Mouse (Mus musculus): ENCODE data around the gene Iscu. TPM values are rescaled to one million over a fixed set of nuclear protein-coding genes. Genes with fewer than 3 reads are reported as not detected.
"Not testable (repeated sequence)": the region's sequence is repeated elsewhere in the genome, so short reads cannot be mapped to it uniquely, and the experiment has no call there.

The Iscu gene
- polyA plus RNA-seq, 1 experiment: 56.2 TPM

DNA sequence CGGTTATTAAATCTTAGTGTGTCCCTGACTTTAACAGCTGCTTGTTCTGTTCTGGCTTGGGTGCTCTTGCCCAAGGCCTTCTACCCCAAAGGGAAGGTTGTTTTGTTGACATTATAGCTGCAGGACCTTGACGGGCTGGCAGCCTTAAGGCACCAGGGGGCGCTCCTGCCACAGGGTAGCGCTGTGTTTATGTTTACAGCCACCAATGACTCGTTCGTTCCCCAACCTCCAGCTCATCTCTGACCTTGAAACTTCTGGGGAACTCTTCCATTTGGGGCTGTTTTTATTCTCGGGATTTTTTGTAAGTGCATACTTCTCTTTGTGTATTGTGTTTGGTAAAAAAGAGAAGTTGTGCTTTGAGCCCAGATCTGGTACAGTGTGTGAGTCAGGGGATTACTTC lies 1.1 kb downstream of the Iscu start:
- peak overlapping the region; percentile 99 for H3K4me3 ChIP-seq (replicated peaks)
- no peaks in the 10 kb centered on the region for H3K27me3 ChIP-seq (replicated peaks)
- H3K9me3 ChIP-seq: no peaks in the 10 kb centered on the region
- H3K36me3 ChIP-seq (replicated peaks; ENCODE audit: low read length): peaks cover 49% of the 10 kb centered on the region
- TF ChIP-seq FLI1 (IDR thresholded peaks at IDR 0.05; ENCODE audit: low read length) (no peak), GATA1 (IDR thresholded peaks at IDR 0.05; ENCODE audit: borderline replicate concordance, low read length) (no peak)
- peaks cover 48% of the 10 kb centered on the region for H3K4me1 ChIP-seq

DNA sequence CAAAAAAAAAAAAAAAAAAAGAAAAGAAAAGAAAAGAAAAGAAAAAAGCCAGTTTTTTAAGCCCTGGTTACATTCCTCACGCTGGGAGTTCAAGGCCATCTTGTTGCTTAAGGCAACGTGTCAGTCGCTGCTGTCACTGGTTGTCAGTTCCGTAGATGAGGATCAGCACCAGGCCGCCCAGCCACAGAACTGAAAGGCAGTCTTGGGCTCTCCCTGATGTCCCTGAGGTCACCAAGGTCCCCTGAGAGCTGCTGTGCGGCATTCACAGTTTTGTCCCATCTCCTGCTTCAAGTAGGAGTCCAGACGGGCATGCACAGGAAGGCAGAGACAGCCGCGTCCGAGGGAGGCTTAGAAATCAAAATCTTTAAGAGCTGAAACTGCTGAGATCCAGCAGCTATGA lies 3.0 kb downstream of the Iscu start:
- peaks cover 47% of the 10 kb centered on the region for H3K36me3 ChIP-seq (replicated peaks; ENCODE audit: low read length)
- TF ChIP-seq FLI1 (IDR thresholded peaks at IDR 0.05; ENCODE audit: low read length): no peak
- H3K9me3 ChIP-seq: no peaks in the 10 kb centered on the region
- H3K4me3 ChIP-seq (replicated peaks): no peak overlapping the region
- H3K27me3 ChIP-seq (replicated peaks): peaks cover 12% of the 10 kb centered on the region
- peaks cover 28% of the 10 kb centered on the region for H3K4me1 ChIP-seq

DNA sequence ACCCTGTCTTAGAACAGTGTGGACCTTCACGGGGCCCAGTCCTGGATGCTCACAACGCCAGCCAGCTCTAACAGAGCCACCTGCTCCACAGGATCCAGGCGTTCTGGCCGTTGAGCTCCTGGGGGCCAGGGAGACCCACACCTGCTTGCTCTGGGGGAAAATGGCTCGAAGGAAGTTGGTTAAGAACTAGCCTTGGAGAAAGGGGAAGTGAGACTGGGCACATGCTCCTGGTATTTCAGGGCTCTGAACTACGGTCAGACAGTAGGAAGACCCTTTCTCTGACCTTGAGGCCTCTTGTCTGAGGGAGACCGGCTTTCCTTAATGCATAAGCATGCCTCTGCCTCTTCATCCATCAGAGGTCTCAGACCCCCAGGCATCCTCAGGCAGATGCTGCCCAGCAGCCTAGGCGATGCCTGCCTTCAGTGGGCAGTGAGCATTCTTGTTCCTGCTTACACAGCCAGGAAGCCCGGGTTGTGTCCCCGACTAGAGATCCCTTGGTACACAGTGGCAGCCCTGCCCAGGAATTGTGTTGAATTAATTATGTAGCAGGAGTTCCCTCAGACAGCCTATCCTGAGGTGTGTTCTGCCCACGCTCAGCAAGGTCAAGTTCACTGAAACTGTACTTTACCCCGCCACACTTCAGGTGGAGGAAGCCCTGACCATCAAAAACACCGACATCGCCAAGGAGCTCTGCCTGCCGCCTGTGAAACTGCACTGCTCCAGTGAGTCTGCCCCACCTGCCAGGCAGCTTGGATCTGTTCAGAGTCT lies 3.8 kb downstream of the Iscu start:
- Histone ChIP-seq H3K9me3 (no peaks in the 10 kb centered on the region), H3K4me3 (replicated peaks) (peak overlapping the region; percentile 40), H3K36me3 (replicated peaks; ENCODE audit: low read length) (peaks cover 47% of the 10 kb centered on the region), H3K4me1 (peaks cover 26% of the 10 kb centered on the region), H3K27me3 (replicated peaks) (peaks cover 19% of the 10 kb centered on the region)
- TF ChIP-seq FLI1 (IDR thresholded peaks at IDR 0.05; ENCODE audit: low read length) (no peak), GATA1 (IDR thresholded peaks at IDR 0.05; ENCODE audit: borderline replicate concordance, low read length) (no peak)

DNA sequence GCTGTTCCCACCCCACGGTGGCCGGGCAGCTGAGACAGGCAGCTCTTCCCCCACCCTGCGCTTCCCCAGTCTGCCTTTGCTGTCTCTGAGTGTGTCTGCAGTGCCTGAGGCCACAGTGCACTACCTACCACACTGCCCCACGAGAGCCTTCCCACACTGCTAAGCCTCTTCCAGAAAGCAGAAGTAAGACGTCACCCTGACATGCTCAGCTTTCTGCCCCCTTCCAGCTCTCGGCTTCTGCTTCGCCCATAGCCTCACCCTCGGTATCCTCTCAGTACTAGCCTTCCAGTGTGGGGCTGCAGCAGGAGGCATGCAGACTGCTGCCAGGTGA lies 4.3 kb downstream of the Iscu start:
- Histone ChIP-seq H3K36me3 (replicated peaks; ENCODE audit: low read length) (peaks cover 47% of the 10 kb centered on the region), H3K27me3 (replicated peaks) (peaks cover 24% of the 10 kb centered on the region), H3K9me3 (no peaks in the 10 kb centered on the region), H3K4me3 (replicated peaks) (peak overlapping the region; percentile 40), H3K4me1 (peaks cover 26% of the 10 kb centered on the region)
- no peak for TF ChIP-seq GATA1 (IDR thresholded peaks at IDR 0.05; ENCODE audit: borderline replicate concordance, low read length)
- no peak for TF ChIP-seq FLI1 (IDR thresholded peaks at IDR 0.05; ENCODE audit: low read length)

DNA sequence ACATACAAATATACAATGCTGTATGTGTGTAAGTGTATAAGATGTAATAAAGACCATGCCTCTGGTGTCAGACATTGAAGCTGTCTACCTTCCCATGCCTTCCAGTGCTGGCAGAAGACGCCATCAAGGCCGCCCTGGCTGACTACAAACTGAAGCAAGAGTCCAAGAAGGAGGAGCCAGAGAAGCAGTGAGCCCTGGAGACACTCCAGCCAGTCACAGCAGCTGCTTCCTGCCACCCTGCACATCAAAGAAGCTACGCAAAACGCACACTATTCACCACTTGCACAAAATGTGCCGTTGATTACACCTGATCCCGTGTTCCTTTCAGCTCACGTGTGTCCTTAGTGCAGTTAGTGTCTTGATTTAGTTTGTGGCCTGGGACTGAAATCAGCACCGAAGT lies 5.2 kb downstream of the Iscu start:
- not testable (repeated sequence) for H3K4me3 ChIP-seq (replicated peaks)
- Histone ChIP-seq H3K36me3 (replicated peaks; ENCODE audit: low read length) (peaks cover 47% of the 10 kb centered on the region), H3K4me1 (peaks cover 22% of the 10 kb centered on the region)

DNA sequence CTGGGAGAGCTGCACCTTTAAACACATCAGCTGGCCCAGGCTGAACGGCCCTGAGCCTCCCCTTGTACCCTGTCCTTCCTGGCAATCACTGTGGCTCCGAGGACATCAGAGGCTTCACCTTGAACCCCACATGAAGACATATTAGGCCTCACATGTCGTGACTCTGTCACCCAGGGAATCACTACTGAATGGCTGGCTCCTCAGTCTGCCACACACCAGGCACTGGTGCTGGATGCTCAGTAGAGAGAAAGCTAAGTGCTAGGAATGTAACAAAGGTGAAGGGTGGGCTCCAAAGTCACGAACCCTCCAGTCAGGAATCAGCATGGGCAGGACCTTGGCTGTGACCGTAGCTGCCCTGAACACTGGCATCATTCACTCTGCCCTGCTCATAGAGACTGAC lies 7.0 kb downstream of the Iscu start:
- H3K4me1 ChIP-seq: peaks cover 8% of the 10 kb centered on the region; the same call in 1 of the 2 replicates
- H3K36me3 ChIP-seq (replicated peaks; ENCODE audit: low read length): peaks cover 41% of the 10 kb centered on the region
- peaks cover 12% of the 10 kb centered on the region for H3K9me3 ChIP-seq
- TF ChIP-seq GATA1 (IDR thresholded peaks at IDR 0.05; ENCODE audit: borderline replicate concordance, low read length) (no peak), FLI1 (IDR thresholded peaks at IDR 0.05; ENCODE audit: low read length) (no peak)
- peaks cover 46% of the 10 kb centered on the region for H3K27me3 ChIP-seq (replicated peaks)
- no peak overlapping the region for H3K4me3 ChIP-seq (replicated peaks)

More for the DNA sequence above, 5.2 kb downstream of the Iscu start:
- H3K27me3 ChIP-seq (replicated peaks): peaks cover 29% of the 10 kb centered on the region
- not testable (repeated sequence) for H3K9me3 ChIP-seq

DNA sequence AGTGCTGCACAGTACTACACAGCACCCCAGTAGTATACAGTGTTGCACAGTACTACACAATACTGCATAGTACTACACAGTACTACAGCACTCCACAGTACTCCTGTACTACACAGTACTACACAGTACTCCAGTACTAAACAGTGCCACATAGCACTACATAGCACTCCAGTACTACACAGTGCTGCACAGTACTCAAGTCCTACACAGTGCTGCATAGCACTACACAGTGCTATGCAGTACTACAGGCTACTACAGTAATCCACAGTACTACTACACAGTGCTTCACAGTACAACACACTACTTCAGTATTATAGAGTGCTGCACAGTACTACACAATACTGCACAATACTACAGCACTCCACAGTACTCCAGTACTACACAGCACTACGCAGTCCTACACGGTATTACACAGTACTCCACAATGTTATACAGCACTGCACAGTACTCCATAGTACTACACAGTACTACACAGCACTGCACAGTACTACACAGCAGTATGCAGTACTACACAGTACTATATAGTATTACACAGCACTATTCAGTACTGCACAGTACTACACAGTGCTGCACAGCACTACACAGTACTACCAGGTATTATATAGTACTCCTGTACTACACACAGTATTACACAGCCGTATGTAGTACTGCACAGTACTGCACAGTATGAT lies 7.7 kb downstream of the Iscu start:
- Histone ChIP-seq H3K27me3 (replicated peaks) (peaks cover 52% of the 10 kb centered on the region), H3K4me1 (peaks cover 8% of the 10 kb centered on the region; the same call in 1 of the 2 replicates), H3K36me3 (replicated peaks; ENCODE audit: low read length) (peaks cover 35% of the 10 kb centered on the region), H3K4me3 (replicated peaks) (no peak overlapping the region), H3K9me3 (peaks cover 18% of the 10 kb centered on the region)
- no peak for TF ChIP-seq GATA1 (IDR thresholded peaks at IDR 0.05; ENCODE audit: borderline replicate concordance, low read length)
- no peak for TF ChIP-seq FLI1 (IDR thresholded peaks at IDR 0.05; ENCODE audit: low read length)

DNA sequence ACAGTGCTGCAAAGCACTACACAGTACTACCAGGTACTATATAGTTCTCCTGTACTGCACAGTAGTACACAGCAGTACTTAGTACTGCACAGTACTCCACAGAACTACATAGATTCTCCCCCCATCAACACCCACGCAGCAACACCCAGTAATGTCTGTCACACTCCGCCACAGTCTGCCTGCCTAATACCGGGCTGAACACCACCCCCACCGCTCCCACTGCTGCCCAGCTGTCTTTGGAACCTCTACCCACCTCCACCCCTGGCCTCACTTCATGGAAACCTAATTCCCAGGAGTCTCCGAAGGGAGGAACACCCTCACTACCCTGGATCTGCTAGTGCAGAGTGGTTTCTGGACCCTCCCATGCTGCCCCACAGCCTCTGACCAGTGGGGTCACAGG lies 8.2 kb downstream of the Iscu start:
- Histone ChIP-seq H3K4me3 (replicated peaks) (no peak overlapping the region), H3K27me3 (replicated peaks) (peaks cover 53% of the 10 kb centered on the region), H3K36me3 (replicated peaks; ENCODE audit: low read length) (peaks cover 29% of the 10 kb centered on the region), H3K9me3 (peaks cover 18% of the 10 kb centered on the region), H3K4me1 (peaks cover 7% of the 10 kb centered on the region; the same call in 1 of the 2 replicates)
- TF ChIP-seq GATA1 (IDR thresholded peaks at IDR 0.05; ENCODE audit: borderline replicate concordance, low read length) (no peak), FLI1 (IDR thresholded peaks at IDR 0.05; ENCODE audit: low read length) (no peak)

DNA sequence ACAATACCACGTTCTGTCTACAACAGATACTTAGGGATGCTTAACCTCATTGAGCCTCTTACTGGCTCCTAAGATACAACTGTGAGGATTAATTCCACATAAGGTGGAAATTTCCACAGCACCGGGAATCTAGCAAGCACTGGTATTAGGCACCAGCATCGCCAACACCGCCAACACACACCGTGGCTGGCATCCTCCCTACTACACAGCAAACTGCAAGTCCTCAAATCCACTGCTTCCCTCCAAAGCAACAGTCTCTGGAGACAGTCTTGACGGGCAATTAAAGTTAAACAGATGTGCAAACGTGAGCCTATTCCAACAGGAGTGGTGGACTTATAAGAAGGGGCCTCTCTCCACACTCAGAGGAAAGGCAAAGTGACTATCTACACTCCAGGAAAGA lies 8.7 kb downstream of the Iscu start:
- H3K4me1 ChIP-seq: peaks cover 7% of the 10 kb centered on the region; the same call in 1 of the 2 replicates
- peaks cover 24% of the 10 kb centered on the region for H3K36me3 ChIP-seq (replicated peaks; ENCODE audit: low read length)
- TF ChIP-seq GATA1 (IDR thresholded peaks at IDR 0.05; ENCODE audit: borderline replicate concordance, low read length) (no peak), FLI1 (IDR thresholded peaks at IDR 0.05; ENCODE audit: low read length) (no peak)
- peaks cover 58% of the 10 kb centered on the region for H3K27me3 ChIP-seq (replicated peaks)
- no peak overlapping the region for H3K4me3 ChIP-seq (replicated peaks)
- H3K9me3 ChIP-seq: peaks cover 18% of the 10 kb centered on the region

DNA sequence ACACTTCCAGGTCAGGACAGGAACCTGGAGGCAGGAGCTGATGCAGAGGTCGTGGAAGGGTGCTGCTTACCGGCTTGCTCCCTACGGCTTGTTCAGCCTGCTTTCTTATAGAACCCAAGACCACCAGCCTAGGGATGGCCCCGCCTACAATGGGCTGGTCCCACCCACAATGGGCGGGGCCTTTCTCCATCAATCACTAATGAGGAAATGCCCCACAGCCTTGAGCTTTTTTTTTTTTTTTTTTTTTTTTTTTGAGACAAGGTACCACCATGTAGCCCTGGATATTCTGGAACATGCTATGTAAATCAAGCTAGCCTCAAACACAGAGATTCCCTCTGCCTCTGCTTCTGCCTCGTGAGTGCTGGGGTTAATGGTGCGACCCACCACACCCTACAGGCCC lies 9.3 kb downstream of the Iscu start:
- H3K4me1 ChIP-seq: peaks cover 13% of the 10 kb centered on the region
- peaks cover 18% of the 10 kb centered on the region for H3K36me3 ChIP-seq (replicated peaks; ENCODE audit: low read length)
- peaks cover 62% of the 10 kb centered on the region for H3K27me3 ChIP-seq (replicated peaks)
- peaks cover 18% of the 10 kb centered on the region for H3K9me3 ChIP-seq
- H3K4me3 ChIP-seq (replicated peaks): no peak overlapping the region
- TF ChIP-seq GATA1 (IDR thresholded peaks at IDR 0.05; ENCODE audit: borderline replicate concordance, low read length) (no peak), FLI1 (IDR thresholded peaks at IDR 0.05; ENCODE audit: low read length) (no peak)

Data from megakaryocyte, embryonic 14.5 days (primary cell).